Mouse (Mus musculus): ENCODE measurements around the gene Mrpl52.

The Mrpl52 gene

DNA sequence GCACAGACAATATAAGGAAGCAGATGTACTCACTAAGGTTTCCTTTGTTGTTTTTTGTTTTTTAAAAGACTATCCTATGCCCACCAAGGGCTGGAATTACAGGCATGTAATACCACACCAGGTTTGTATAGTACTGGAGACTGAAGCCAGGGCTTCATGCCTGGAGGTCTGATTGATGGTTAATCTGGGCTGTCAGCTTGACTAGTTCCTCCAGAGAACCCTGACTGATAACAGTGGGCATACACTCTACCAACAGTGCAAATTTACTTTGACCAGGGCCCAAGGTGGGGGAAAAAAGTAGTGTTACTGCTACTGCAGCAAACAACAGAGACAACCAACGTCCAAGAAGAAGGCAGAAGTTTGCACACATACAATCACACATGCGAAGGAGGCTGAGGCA is 44.8 kb downstream of the Mrpl52 start:
- DNase-seq (ENCODE audit: low spot score) = no peak

DNA sequence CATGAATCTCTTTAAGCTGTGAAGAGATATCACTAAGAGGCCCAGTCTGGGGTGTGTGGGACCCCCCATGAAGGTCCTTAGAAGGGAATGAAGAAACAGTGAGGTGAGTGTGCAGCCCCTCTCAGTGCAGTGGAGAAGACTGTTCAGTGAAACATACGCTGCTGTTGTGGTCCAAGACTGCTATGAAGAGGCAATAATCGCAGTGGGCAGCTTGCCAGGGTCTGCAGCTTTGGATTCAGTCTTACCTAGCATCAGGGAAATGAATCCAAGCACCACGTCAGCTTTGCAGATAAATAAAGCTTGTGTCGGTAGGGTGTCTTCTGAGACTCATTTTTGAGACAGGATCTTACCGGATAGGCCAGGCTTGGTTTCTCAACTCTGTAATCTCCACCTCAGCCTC is 46.0 kb downstream of the Mrpl52 start:
- DNase-seq (ENCODE audit: low spot score) = no peak

DNA sequence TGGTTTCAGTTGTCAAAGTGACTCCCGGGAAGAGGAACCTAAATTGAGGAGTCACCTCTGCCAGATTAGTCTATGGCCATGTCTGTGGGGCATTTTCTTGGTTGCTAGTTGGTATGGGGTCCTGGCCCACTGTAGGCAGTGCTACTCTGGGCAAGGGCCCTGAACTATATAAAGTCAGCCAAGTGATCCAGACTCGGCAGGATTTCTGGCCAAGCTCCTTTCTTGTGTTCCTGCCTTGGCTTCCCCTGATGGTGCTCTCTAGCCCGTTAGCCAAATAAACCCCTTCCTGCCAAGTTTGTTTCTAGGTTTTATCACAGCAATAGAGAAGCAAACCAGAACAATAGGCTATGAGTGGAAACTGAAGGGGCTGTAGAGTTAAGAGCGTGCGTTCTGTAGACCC is 48.0 kb downstream of the Mrpl52 start:
- DNase-seq (ENCODE audit: low spot score) = no peak

DNA sequence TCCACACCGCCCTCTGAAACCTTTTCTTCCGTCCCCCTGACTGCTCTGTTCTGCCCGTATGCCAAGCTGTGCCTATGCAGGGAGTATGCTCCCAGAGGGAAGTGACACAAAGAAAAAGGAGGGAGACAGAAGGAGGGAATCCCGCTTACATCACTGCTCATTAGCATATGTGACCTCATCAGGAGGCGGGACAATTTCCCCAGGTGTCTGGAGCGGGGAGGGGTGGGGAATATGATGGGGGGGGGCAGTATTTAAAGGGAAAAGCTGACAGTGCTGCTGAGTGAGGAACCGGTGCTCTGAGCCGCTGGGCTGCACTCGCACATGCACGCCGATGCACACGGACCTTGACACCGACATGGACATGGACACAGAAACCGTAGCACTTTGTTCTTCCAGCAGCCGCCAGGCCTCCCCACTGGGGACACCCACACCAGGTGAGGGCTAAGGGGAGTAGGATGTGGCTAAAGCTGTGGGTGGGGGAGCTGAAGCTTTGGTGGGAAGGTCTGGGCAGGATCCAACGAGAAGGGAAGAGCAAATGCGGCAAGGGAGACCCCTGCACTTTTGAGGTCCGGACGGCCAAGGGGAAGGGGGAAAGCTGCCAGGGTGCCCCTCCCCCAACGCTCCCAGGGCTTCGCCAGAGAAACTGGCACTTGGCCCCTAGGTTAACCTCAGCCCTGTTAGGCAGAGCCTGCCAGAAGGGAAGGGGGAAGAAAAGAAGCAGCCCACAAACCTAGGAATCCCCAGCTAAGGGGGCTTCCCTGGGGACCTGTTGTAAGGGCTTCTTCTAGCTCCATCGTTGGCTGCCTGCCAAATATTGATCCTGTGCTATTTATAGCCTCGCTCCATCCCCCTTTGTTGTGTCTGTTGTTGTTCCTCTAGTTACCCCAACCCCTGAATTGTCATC is 49.5 kb downstream of the Mrpl52 start, which contains the start of gene Rem2:
Gene Rem2 (plus strand): TSS at position 160 of the 904 bp plus-strand sequence.
- DNase-seq (ENCODE audit: low spot score) = peak; percentile 80

DNA sequence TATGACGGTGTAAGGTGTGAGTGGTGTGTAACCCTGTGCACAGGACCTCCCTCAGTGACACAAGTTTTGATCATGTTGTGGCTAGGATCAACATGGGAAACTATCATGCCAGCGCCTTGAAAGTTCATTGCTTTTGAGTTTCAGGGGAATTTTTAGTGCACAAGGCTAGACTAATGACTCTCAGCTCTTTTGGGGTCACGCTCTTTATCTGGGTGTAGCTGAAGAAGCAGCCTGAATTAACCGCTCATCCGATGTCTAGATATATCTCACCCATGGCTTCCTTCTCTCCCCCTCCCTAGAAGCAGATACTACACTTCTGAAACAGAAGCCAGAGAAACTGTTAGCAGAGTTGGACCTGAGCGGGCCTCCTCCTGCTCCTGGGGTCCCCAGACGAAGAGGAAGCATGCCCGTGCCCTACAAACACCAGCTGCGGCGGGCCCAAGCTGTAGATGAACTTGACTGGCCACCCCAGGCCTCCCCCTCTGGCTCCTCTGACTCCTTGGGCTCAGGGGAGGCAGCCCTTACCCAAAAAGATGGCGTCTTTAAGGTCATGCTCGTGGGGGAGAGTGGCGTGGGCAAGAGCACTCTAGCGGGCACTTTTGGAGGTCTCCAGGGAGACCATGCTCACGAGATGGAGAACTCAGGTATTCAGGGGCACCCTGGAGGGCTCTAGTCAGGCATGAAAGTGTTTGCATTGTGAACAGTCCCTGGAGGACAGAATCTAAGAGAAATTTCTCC is 50.6 kb downstream of the Mrpl52 start:
- no peak for DNase-seq (ENCODE audit: low spot score)

Measured in embryo, embryonic 10 days (tissue).